Mouse (Mus musculus) liver, embryonic 13.5 days (tissue): Measurements from ENCODE around the gene Msx1. TPM values are rescaled to one million over a fixed set of nuclear protein-coding genes. Genes with fewer than 3 reads are reported as not detected.

Source experiments
- ATAC-seq: fragments of 200-750 bp; cut with Nextera tagmentation; 2 replicates; pipeline ENCODE4 v1.8.0; 2017; ENCODE audit warnings: low read depth, mild to moderate bottlenecking, moderate number of reproducible peaks, moderate library complexity
- DNase-seq: peaks from one replicate; pipeline ENCODE4 v3.0.0; 2022
- H3K27ac ChIP-seq: fragments of 300-500 bp; sonication (generic); 2 replicates; pipeline ENCODE4 v1.5.1; 2015; ENCODE audit warnings: moderate library complexity, mild to moderate bottlenecking, inconsistent platforms
- H3K27me3 ChIP-seq: fragments of 300-500 bp; sonication (generic); 2 replicates; pipeline ENCODE4 v1.6.1; 2015; ENCODE audit warnings: mild to moderate bottlenecking, inconsistent platforms
- H3K36me3 ChIP-seq: fragments of 300-500 bp; sonication (generic); 2 replicates; pipeline ENCODE4 v1.6.1; 2015; ENCODE audit warnings: mild to moderate bottlenecking, inconsistent platforms
- H3K4me1 ChIP-seq: fragments of 300-500 bp; sonication (generic); replicated peaks from 2 replicates; pipeline ENCODE4 v1.6.1; 2015; ENCODE audit warnings: inconsistent platforms
- H3K4me2 ChIP-seq: fragments of 300-500 bp; sonication (generic); 2 replicates; pipeline ENCODE4 v1.6.1; 2015; ENCODE audit warnings: inconsistent platforms, mild to moderate bottlenecking, moderate library complexity
- H3K4me3 ChIP-seq: fragments of 300-500 bp; sonication (generic); replicated peaks from 2 replicates; pipeline ENCODE4 v1.5.1; 2015; ENCODE audit warnings: mild to moderate bottlenecking, inconsistent platforms
- H3K9ac ChIP-seq: fragments of 300-500 bp; sonication (generic); 2 replicates; pipeline ENCODE4 v1.6.1; 2015; ENCODE audit warnings: mild to moderate bottlenecking, inconsistent platforms
- H3K9me3 ChIP-seq: fragments of 300-500 bp; sonication (generic); replicated peaks from 2 replicates; pipeline ENCODE4 v1.6.1; 2016; ENCODE audit warnings: inconsistent platforms
- WGBS: fragments of 180-500 bp; shearing (Covaris S2); methylation state at CpG from one replicate; pipeline ENCODE4 v1.1.7; 2015; ENCODE audit not compliant: insufficient replicate concordance; 5-methylcytosine and 5-hydroxymethylcytosine counted together
- polyA plus RNA-seq: library from polyadenylated mRNA; unstranded; fragments of >200 nt; fragmentation: Nextera tagmentation; extraction: Ambion mirVana; gene quantifications from 2 replicates; pipeline ENCODE4 v1.2.1, GENCODE M21; 2015

Gene Msx1
- polyA plus RNA-seq, 1 experiment from 2014 or later = 0.12 TPM

DNA sequence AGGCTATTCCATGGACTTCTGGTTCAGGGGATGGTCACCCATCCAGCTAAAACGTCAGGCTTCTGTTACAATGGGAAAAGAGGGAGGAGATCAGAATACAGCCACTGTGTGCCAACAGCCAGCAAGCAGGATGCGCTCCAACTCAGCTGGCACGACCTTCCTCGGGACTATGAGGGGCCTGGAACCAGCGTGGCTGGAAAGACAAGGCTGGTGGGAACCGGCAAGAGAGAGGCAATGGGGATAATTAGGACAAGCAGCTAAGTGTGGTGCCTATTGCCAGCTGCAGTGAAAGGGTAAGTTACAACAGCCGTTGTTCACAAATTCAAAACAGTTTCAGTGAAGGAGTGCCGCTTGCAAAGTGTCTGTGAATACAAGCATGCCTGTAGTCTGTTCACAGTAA lies 41.1 kb downstream of the Msx1 start:
- Histone ChIP-seq H3K27me3 (no peaks in the 10 kb centered on the region), H3K9me3 (no peaks in the 10 kb centered on the region), H3K4me1 (no peaks in the 10 kb centered on the region), H3K9ac (no peak overlapping the region), H3K36me3 (no peaks in the 10 kb centered on the region), H3K4me3 (no peak overlapping the region), H3K4me2 (no peak overlapping the region), H3K27ac (no peak overlapping the region)
- 61% methylated on average over 6 of the region's 8 CpGs for WGBS
- no peak for ATAC-seq
- DNase-seq = no peak

DNA sequence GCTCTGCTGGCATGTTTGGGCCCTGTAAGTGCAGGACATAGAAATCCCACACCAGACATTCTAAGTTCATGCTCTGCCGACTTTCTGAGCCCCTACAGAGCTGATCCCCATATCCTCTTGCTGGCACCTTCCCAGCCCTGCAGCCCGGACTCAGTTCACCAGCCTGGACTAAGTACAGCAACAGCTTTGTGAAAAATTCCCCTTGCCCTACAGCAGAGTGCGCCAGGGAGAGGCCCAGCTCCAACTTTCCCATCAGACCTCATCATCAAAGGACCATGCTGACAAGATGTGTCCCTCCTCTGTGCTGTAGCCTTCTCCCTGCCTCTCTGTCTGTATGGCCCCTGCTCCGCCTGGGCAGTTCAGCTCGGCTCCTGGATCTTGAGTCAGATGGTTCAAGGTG lies 48.7 kb downstream of the Msx1 start:
- DNase-seq (no peak), ATAC-seq (no peak)
- H3K27ac ChIP-seq = no peak overlapping the region
- H3K4me2 ChIP-seq = no peak overlapping the region
- no peaks in the 10 kb centered on the region for H3K9me3 ChIP-seq
- H3K4me1 ChIP-seq = no peaks in the 10 kb centered on the region
- no peak overlapping the region for H3K9ac ChIP-seq
- H3K4me3 ChIP-seq = no peak overlapping the region
- no peaks in the 10 kb centered on the region for H3K36me3 ChIP-seq
- H3K27me3 ChIP-seq = no peaks in the 10 kb centered on the region
- WGBS = 40% methylated on average over 5 of the region's 5 CpGs

DNA sequence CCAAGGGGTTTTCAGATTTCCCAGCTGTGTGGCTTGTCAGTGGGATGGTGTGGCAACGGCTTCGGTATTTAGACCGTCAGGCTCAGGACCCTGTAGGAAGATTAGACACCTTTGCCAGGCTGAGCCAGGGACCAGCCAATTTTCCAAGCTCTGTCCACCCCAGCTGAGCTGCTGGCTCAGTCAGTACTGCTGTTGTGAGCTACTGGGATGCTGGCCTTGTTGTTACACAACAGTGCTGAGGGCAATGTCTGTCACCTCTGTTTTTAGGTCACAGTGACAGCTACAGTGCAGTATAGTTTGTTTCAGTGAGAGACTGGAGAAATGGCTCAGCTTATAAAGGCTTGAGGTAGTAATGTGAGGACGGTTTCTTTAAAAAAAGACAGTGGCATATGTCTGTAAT lies 50.4 kb downstream of the Msx1 start:
- 51% methylated on average over 4 of the region's 4 CpGs for WGBS
- H3K27me3 ChIP-seq = no peaks in the 10 kb centered on the region
- H3K4me3 ChIP-seq = no peak overlapping the region
- no peak overlapping the region for H3K4me2 ChIP-seq
- H3K9ac ChIP-seq = no peak overlapping the region
- DNase-seq (no peak), ATAC-seq (no peak)
- no peaks in the 10 kb centered on the region for H3K4me1 ChIP-seq
- no peak overlapping the region for H3K27ac ChIP-seq
- no peaks in the 10 kb centered on the region for H3K36me3 ChIP-seq
- H3K9me3 ChIP-seq = no peaks in the 10 kb centered on the region

- Histone ChIP-seq H3K9me3 (no peaks in the 10 kb centered on the region), H3K9ac (no peak overlapping the region), H3K27me3 (no peaks in the 10 kb centered on the region), H3K4me3 (no peak overlapping the region), H3K4me1 (no peaks in the 10 kb centered on the region), H3K4me2 (no peak overlapping the region), H3K27ac (no peak overlapping the region), H3K36me3 (no peaks in the 10 kb centered on the region)
- ATAC-seq (no peak), DNase-seq (no peak)
- WGBS = 62% methylated on average over 6 of the region's 6 CpGs
Observed at GRCm38 (mm10) chr5:37770870-37771269, 53.5 kb downstream of the Msx1 start.

Other genes starting within 250 kb of the Msx1 start
- 0.38 and 0.50 TPM in 2 replicates for gene Stk32b, start 107.4 kb downstream of the Msx1 start, polyA plus RNA-seq
- 0.13 TPM in 1 of 2 replicates, not detected in the other for gene Cytl1, start 89.1 kb downstream of the Msx1 start, polyA plus RNA-seq
- 15.7 and 19.2 TPM in 2 replicates for gene Stx18, start 214.2 kb upstream of the Msx1 start, polyA plus RNA-seq